Mouse (Mus musculus) forebrain, embryonic 11.5 days (tissue): ENCODE data around the gene Nedd4. TPM values are rescaled to one million over a fixed set of nuclear protein-coding genes. Genes with fewer than 3 reads are reported as not detected.

Source experiments
- ATAC-seq: fragments of 200-750 bp; cut with Nextera tagmentation; replicated peaks from 2 replicates; pipeline ENCODE4 v1.8.0; 2017; ENCODE audit warnings: moderate TSS enrichment; ENCODE audit not compliant: low FRiP score
- DNase-seq: peaks from one replicate; pipeline ENCODE4 v3.0.0-alpha.2; 2017; ENCODE audit warnings: low spot score
- H3K27ac ChIP-seq: fragments of 300-500 bp; sonication (generic); 2 replicates; pipeline ENCODE4 v1.5.1; 2014; ENCODE audit warnings: low read depth, low read length
- H3K27me3 ChIP-seq: fragments of 300-500 bp; sonication (generic); 2 replicates; pipeline ENCODE4 v1.6.1; 2014; ENCODE audit warnings: mild to moderate bottlenecking, low read length, mixed read lengths; ENCODE audit not compliant: control insufficient read depth, insufficient read depth
- H3K36me3 ChIP-seq: fragments of 300-500 bp; sonication (generic); 2 replicates; pipeline ENCODE4 v1.6.1; 2014; ENCODE audit warnings: mild to moderate bottlenecking, low read length, moderate library complexity, mixed read lengths; ENCODE audit not compliant: control insufficient read depth, insufficient read depth
- H3K4me1 ChIP-seq: fragments of 300-500 bp; sonication (generic); replicated peaks from 2 replicates; pipeline ENCODE4 v1.6.1; 2014; ENCODE audit warnings: low read length, mixed read lengths; ENCODE audit not compliant: control insufficient read depth, insufficient read depth
- H3K4me2 ChIP-seq: fragments of 300-500 bp; sonication (generic); 2 replicates; pipeline ENCODE4 v1.6.1; 2014; ENCODE audit warnings: low read depth, mild to moderate bottlenecking, low read length, moderate library complexity, mixed read lengths; ENCODE audit not compliant: severe bottlenecking
- H3K4me3 ChIP-seq: fragments of 300-500 bp; sonication (generic); 2 replicates; pipeline ENCODE4 v1.5.1; 2014; ENCODE audit warnings: low read depth, low read length
- H3K9ac ChIP-seq: fragments of 300-500 bp; sonication (generic); 2 replicates; pipeline ENCODE4 v1.6.1; 2014; ENCODE audit warnings: low read length
- H3K9me3 ChIP-seq: fragments of 300-500 bp; sonication (generic); 2 replicates; pipeline ENCODE4 v1.6.1; 2016; ENCODE audit warnings: low read length, mixed read lengths; ENCODE audit not compliant: control insufficient read depth
- WGBS: fragments of 180-500 bp; shearing (Covaris S2); extraction: QIAGEN DNeasy Blood & Tissue Kit; methylation state at CpG from one replicate; pipeline ENCODE4 v1.1.7; 2014; 5-methylcytosine and 5-hydroxymethylcytosine counted together
- polyA plus RNA-seq: library from polyadenylated mRNA; unstranded; fragments of >200 nt; fragmentation: Nextera tagmentation; extraction: Ambion mirVana; gene quantifications from 2 replicates; pipeline ENCODE4 v1.2.1, GENCODE M21; 2014

The Nedd4 gene
- polyA plus RNA-seq, 1 experiment from 2014 or later: 793 TPM

DNA sequence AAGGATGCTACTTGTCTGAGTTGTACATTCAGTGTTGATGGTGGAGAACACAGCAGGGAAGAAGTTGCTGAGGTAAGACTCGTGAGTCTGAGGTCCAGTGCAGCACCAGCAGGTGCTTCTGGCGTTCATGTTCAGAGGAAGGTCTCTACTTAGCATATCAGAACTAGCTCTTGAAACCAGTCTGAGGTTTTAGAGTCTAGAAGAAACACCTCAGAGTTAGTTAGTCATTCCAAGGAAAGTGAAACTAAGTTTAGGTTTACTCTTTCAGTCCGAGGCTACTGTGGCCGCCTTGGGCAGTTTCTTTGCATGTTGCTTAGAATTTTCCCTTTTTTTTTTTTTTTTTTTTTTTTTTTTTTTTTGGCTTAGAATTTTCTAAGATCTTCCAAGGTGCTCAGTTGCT is 16.6 kb downstream of the Nedd4 start:
- peaks cover 42% of the 10 kb centered on the region for H3K36me3 ChIP-seq
- no peak overlapping the region for H3K4me3 ChIP-seq
- no peak overlapping the region for H3K9ac ChIP-seq
- H3K9me3 ChIP-seq: no peaks in the 10 kb centered on the region
- no peak overlapping the region for H3K27ac ChIP-seq
- H3K4me1 ChIP-seq: no peaks in the 10 kb centered on the region
- H3K27me3 ChIP-seq: no peaks in the 10 kb centered on the region
- H3K4me2 ChIP-seq: no peak overlapping the region
- DNase-seq: no peak
- 88% methylated on average over 4 of the region's 4 CpGs for WGBS
- ATAC-seq: no peak

GRCm38 (mm10) chr9:72681652-72682228 is 19.6 kb downstream of the Nedd4 start:
- Histone ChIP-seq H3K27ac (no peak overlapping the region), H3K9ac (no peak overlapping the region), H3K4me2 (no peak overlapping the region), H3K36me3 (peaks cover 26% of the 10 kb centered on the region), H3K9me3 (no peaks in the 10 kb centered on the region), H3K4me3 (no peak overlapping the region), H3K27me3 (no peaks in the 10 kb centered on the region), H3K4me1 (no peaks in the 10 kb centered on the region)
- DNase-seq (no peak), ATAC-seq (no peak)
- 94% methylated on average over 8 of the region's 8 CpGs for whole genome bisulfite sequencing

- WGBS: 91% methylated on average over 1 of the region's 1 CpGs
- Histone ChIP-seq H3K27me3 (no peaks in the 10 kb centered on the region), H3K9me3 (no peaks in the 10 kb centered on the region), H3K4me1 (no peaks in the 10 kb centered on the region), H3K27ac (no peak overlapping the region), H3K4me3 (no peak overlapping the region), H3K9ac (no peak overlapping the region), H3K36me3 (peaks cover 32% of the 10 kb centered on the region), H3K4me2 (no peak overlapping the region)
- ATAC-seq (no peak), DNase-seq (no peak)
Measured at GRCm38 (mm10) chr9:72683268-72683667, 21.1 kb downstream of the Nedd4 start.

- no peak overlapping the region for H3K9ac ChIP-seq
- H3K9me3 ChIP-seq: no peaks in the 10 kb centered on the region
- peak; percentile 16 for DNase-seq
- no peak for ATAC-seq
- H3K4me2 ChIP-seq: no peak overlapping the region
- no peaks in the 10 kb centered on the region for H3K4me1 ChIP-seq
- whole genome bisulfite sequencing: 91% methylated on average over 4 of the region's 4 CpGs
- no peak overlapping the region for H3K27ac ChIP-seq
- H3K36me3 ChIP-seq: peaks cover 27% of the 10 kb centered on the region
- H3K27me3 ChIP-seq: no peaks in the 10 kb centered on the region
- no peak overlapping the region for H3K4me3 ChIP-seq
Measured at GRCm38 (mm10) chr9:72685231-72685630, 23.1 kb downstream of the Nedd4 start.

GRCm38 (mm10) chr9:72686506-72686905 is 24.4 kb downstream of the Nedd4 start:
- ATAC-seq: no peak
- Histone ChIP-seq H3K9me3 (no peaks in the 10 kb centered on the region), H3K27ac (no peak overlapping the region), H3K4me1 (no peaks in the 10 kb centered on the region), H3K4me2 (no peak overlapping the region), H3K27me3 (no peaks in the 10 kb centered on the region), H3K4me3 (no peak overlapping the region), H3K36me3 (peaks cover 26% of the 10 kb centered on the region), H3K9ac (no peak overlapping the region)
- peak; percentile 43 for DNase-seq
- 92% methylated on average over 4 of the region's 4 CpGs for WGBS

- Histone ChIP-seq H3K4me3 (no peak overlapping the region), H3K27me3 (no peaks in the 10 kb centered on the region), H3K9me3 (no peaks in the 10 kb centered on the region), H3K4me2 (no peak overlapping the region), H3K9ac (no peak overlapping the region), H3K4me1 (0 out of 2 replicates have a peak, but pooled peaks cover 1% of the 10 kb centered on the region), H3K36me3 (peaks cover 24% of the 10 kb centered on the region), H3K27ac (no peak overlapping the region)
- ATAC-seq (no peak), DNase-seq (no peak)
- 68% methylated on average over 5 of the region's 5 CpGs for WGBS
Measured at GRCm38 (mm10) chr9:72689522-72689921, 27.4 kb downstream of the Nedd4 start.

GRCm38 (mm10) chr9:72690811-72691210 is 28.7 kb downstream of the Nedd4 start:
- Histone ChIP-seq H3K4me3 (no peak overlapping the region), H3K4me1 (0 out of 2 replicates have a peak, but pooled peaks cover 1% of the 10 kb centered on the region), H3K27ac (no peak overlapping the region), H3K9ac (no peak overlapping the region), H3K36me3 (peaks cover 24% of the 10 kb centered on the region), H3K4me2 (no peak overlapping the region), H3K27me3 (no peaks in the 10 kb centered on the region), H3K9me3 (no peaks in the 10 kb centered on the region)
- WGBS: 78% methylated on average over 1 of the region's 1 CpGs
- ATAC-seq (no peak), DNase-seq (peak; percentile 25)

GRCm38 (mm10) chr9:72691942-72692341 is 29.8 kb downstream of the Nedd4 start:
- no peak overlapping the region for H3K27ac ChIP-seq
- no peak overlapping the region for H3K9ac ChIP-seq
- no peaks in the 10 kb centered on the region for H3K27me3 ChIP-seq
- ATAC-seq (no peak), DNase-seq (peak; percentile 10)
- no peak overlapping the region for H3K4me2 ChIP-seq
- H3K4me1 ChIP-seq: 0 out of 2 replicates have a peak, but pooled peaks cover 1% of the 10 kb centered on the region
- peaks cover 19% of the 10 kb centered on the region for H3K36me3 ChIP-seq
- no peaks in the 10 kb centered on the region for H3K9me3 ChIP-seq
- 92% methylated on average over 5 of the region's 5 CpGs for WGBS
- no peak overlapping the region for H3K4me3 ChIP-seq

DNA sequence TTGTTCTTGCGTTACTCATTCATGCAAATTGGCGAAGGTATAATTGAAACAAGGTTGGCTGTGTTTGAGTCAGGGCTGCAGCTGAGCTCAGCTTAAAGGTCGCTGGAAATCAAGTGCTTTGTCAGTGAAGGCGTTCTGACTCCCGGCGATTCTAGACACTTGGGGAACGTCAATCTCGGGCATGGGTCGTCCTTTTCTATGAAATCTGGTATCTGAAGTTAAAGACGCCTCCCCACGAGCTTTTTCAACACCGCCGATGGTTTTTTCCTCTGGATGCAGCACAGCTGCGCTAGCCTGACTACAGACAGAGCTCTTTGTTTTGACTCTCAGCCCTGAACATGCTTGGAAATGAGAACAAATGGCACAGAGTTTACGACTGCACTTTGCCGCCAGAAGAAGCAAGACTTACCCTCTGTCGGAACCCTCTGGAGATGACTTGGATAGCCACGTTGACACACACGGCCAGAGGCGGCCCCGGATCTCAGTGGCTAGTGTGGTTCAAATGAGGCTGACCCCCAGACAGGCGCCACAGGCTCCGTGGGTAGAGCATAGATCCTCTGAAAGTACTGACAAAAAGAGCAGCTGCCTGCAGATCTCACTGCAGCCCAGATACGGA is 31.0 kb downstream of the Nedd4 start:
- Histone ChIP-seq H3K27me3 (no peaks in the 10 kb centered on the region), H3K4me1 (0 out of 2 replicates have a peak, but pooled peaks cover 1% of the 10 kb centered on the region), H3K4me3 (no peak overlapping the region), H3K9me3 (no peaks in the 10 kb centered on the region), H3K36me3 (peaks cover 16% of the 10 kb centered on the region), H3K9ac (no peak overlapping the region), H3K4me2 (no peak overlapping the region), H3K27ac (no peak overlapping the region)
- DNase-seq (peak; percentile 48), ATAC-seq (no peak)
- 85% methylated on average over 24 of the region's 24 CpGs for WGBS
